Mouse (Mus musculus): ENCODE data around the gene Hck.

Hck gene

GRCm38 (mm10) chr2:153090551-153091165 lies 17.6 kb upstream of the Hck start:
- no peak for DNase-seq (ENCODE audit: inconsistent ontology term)

GRCm38 (mm10) chr2:153107046-153107766 lies 1.1 kb upstream of the Hck start:
- DNase-seq (ENCODE audit: inconsistent ontology term): no peak

GRCm38 (mm10) chr2:153107802-153108201 lies 466 bp upstream of the Hck start:
- no peak for DNase-seq (ENCODE audit: inconsistent ontology term)

- DNase-seq (ENCODE audit: inconsistent ontology term): no peak
These were observed 1.3 kb downstream of the Hck start for GRCm38 (mm10) chr2:153109596-153109995.

- no peak for DNase-seq (ENCODE audit: inconsistent ontology term)
These were observed 3.0 kb downstream of the Hck start for GRCm38 (mm10) chr2:153111298-153111697.

- no peak for DNase-seq (ENCODE audit: inconsistent ontology term)
These were observed 7.4 kb downstream of the Hck start for GRCm38 (mm10) chr2:153115679-153116081.

- peak; percentile 48 for DNase-seq (ENCODE audit: inconsistent ontology term)
These were observed 8.8 kb downstream of the Hck start for GRCm38 (mm10) chr2:153117051-153117486.

GRCm38 (mm10) chr2:153119488-153119887 lies 11.2 kb downstream of the Hck start:
- no peak for DNase-seq (ENCODE audit: inconsistent ontology term)

- no peak for DNase-seq (ENCODE audit: inconsistent ontology term)
These were observed 11.9 kb downstream of the Hck start for GRCm38 (mm10) chr2:153120126-153120525.

GRCm38 (mm10) chr2:153121821-153122615 lies 13.8 kb downstream of the Hck start:
- DNase-seq (ENCODE audit: inconsistent ontology term): peak; percentile 69

GRCm38 (mm10) chr2:153122701-153123100 lies 14.4 kb downstream of the Hck start:
- DNase-seq (ENCODE audit: inconsistent ontology term): no peak

GRCm38 (mm10) chr2:153125875-153126274 lies 17.6 kb downstream of the Hck start:
- DNase-seq (ENCODE audit: inconsistent ontology term): no peak

- no peak for DNase-seq (ENCODE audit: inconsistent ontology term)
These were observed 22.8 kb downstream of the Hck start for GRCm38 (mm10) chr2:153131019-153131418.

- DNase-seq (ENCODE audit: inconsistent ontology term): peak; percentile 24
These were observed 26.0 kb downstream of the Hck start for GRCm38 (mm10) chr2:153134237-153134636.

- no peak for DNase-seq (ENCODE audit: inconsistent ontology term)
These were observed 27.9 kb downstream of the Hck start for GRCm38 (mm10) chr2:153136211-153136610.

GRCm38 (mm10) chr2:153139158-153139557 lies 30.9 kb downstream of the Hck start:
- DNase-seq (ENCODE audit: inconsistent ontology term): no peak

- peak; percentile 96 for DNase-seq (ENCODE audit: inconsistent ontology term)
These were observed 31.8 kb downstream of the Hck start for GRCm38 (mm10) chr2:153139996-153140613.

GRCm38 (mm10) chr2:153142620-153143199 lies 34.4 kb downstream of the Hck start:
- peak; percentile 32 for DNase-seq (ENCODE audit: inconsistent ontology term)

GRCm38 (mm10) chr2:153145346-153145745 lies 37.1 kb downstream of the Hck start:
- DNase-seq (ENCODE audit: inconsistent ontology term): no peak

GRCm38 (mm10) chr2:153147236-153147635 lies 39.0 kb downstream of the Hck start:
- DNase-seq (ENCODE audit: inconsistent ontology term): no peak

GRCm38 (mm10) chr2:153147715-153148114 lies 39.4 kb downstream of the Hck start:
- peak; percentile 54 for DNase-seq (ENCODE audit: inconsistent ontology term)

GRCm38 (mm10) chr2:153149742-153150141 lies 41.5 kb downstream of the Hck start:
- no peak for DNase-seq (ENCODE audit: inconsistent ontology term)
